Mouse (Mus musculus) MEL (cell line): ENCODE data around the gene Wdr77. TPM values are rescaled to one million over a fixed set of nuclear protein-coding genes. Genes with fewer than 3 reads are reported as not detected.
"Not testable (repeated sequence)": the region's sequence is repeated elsewhere in the genome, so short reads cannot be mapped to it uniquely, and the experiment has no call there.

Experiments
- DNase-seq: peaks from one replicate; pipeline ENCODE4 v3.0.0; 2011; ENCODE audit warnings: low read depth, low spot score
- H3K27ac ChIP-seq: 2 replicates; pipeline ENCODE4 v1.5.1; 2012; ENCODE audit warnings: low read depth, mild to moderate bottlenecking, control low read depth, low read length, moderate library complexity; ENCODE audit not compliant: control insufficient read depth
- H3K27me3 ChIP-seq, 2 experiments: fragments of 150-350 bp in 1 of 2; sonication (generic) in 1 of 2; 2 replicates each; pipeline ENCODE4 v1.6.1; 2012; ENCODE audit warnings: low read length in 2 of 2, mild to moderate bottlenecking in 2 of 2, improper control_type of control experiment in 1 of 2, moderate library complexity in 1 of 2; ENCODE audit not compliant: insufficient read depth in 2 of 2, control insufficient read depth in 1 of 2
- H3K36me3 ChIP-seq, 2 experiments: 2 replicates each; pipeline ENCODE4 v1.6.1; 2012 to 2014; ENCODE audit warnings: low read length in 2 of 2, improper control_type of control experiment in 1 of 2, inconsistent platforms in 1 of 2, mild to moderate bottlenecking in 1 of 2; ENCODE audit not compliant: insufficient read depth in 2 of 2, control insufficient read depth in 1 of 2
- H3K4me1 ChIP-seq, 2 experiments: fragments of 150-350 bp in 1 of 2; sonication (generic) in 1 of 2; 2 replicates each; pipeline ENCODE4 v1.6.1; 2012; ENCODE audit warnings: low read length in 2 of 2, improper control_type of control experiment in 1 of 2, mild to moderate bottlenecking in 1 of 2; ENCODE audit not compliant: insufficient read depth in 2 of 2, control insufficient read depth in 1 of 2
- H3K4me3 ChIP-seq, 2 experiments: fragments of 150-350 bp in 1 of 2; sonication (generic) in 1 of 2; 2 replicates each; pipeline ENCODE4 v1.5.1; 2012; ENCODE audit warnings: low read depth in 2 of 2, low read length in 2 of 2, mild to moderate bottlenecking in 2 of 2, moderate library complexity in 2 of 2, control low read depth in 1 of 2, improper control_type of control experiment in 1 of 2; ENCODE audit not compliant: control insufficient read depth in 1 of 2, insufficient read depth in 1 of 2
- H3K79me2 ChIP-seq: 2 replicates; pipeline ENCODE4 v1.6.1; 2012; ENCODE audit warnings: mild to moderate bottlenecking, low read length, moderate library complexity; ENCODE audit not compliant: control insufficient read depth, poor library complexity, insufficient read depth
- H3K9ac ChIP-seq: 2 replicates; pipeline ENCODE4 v1.6.1; 2012; ENCODE audit warnings: low read depth, mild to moderate bottlenecking, control low read depth, low read length, moderate library complexity; ENCODE audit not compliant: control insufficient read depth, poor library complexity, severe bottlenecking
- H3K9me3 ChIP-seq: fragments of 150-350 bp; sonication (generic); replicated peaks from 2 replicates; pipeline ENCODE4 v1.6.1; 2012; ENCODE audit warnings: mild to moderate bottlenecking, low read length, improper control_type of control experiment, moderate library complexity; ENCODE audit not compliant: insufficient read depth
- CHD1 ChIP-seq: IDR thresholded peaks from 2 replicates; pipeline ENCODE4 v1.6.1; 2012; ENCODE audit warnings: low read depth, mild to moderate bottlenecking, inconsistent platforms, low read length, improper control_type of control experiment
- CTCF ChIP-seq, 3 experiments: IDR thresholded peaks in 2 of 3; conservative IDR thresholded peaks in 1 of 3; 2 replicates each; pipeline ENCODE4 v1.5.1; 2011 to 2012; ENCODE audit warnings: low read length in 3 of 3, low read depth in 2 of 3, mild to moderate bottlenecking in 2 of 3, improper control_type of control experiment in 1 of 3, inconsistent platforms in 1 of 3, mixed read lengths in 1 of 3, moderate library complexity in 1 of 3; ENCODE audit not compliant: control insufficient read depth in 1 of 3, insufficient read depth in 1 of 3, poor library complexity in 1 of 3, severe bottlenecking in 1 of 3
- HCFC1 ChIP-seq: IDR thresholded peaks from 2 replicates; pipeline ENCODE4 v1.6.1; 2012; ENCODE audit warnings: low read depth, mild to moderate bottlenecking, inconsistent platforms, low read length, improper control_type of control experiment, moderate library complexity
- JUND ChIP-seq: IDR thresholded peaks from 2 replicates; pipeline ENCODE4 v1.6.1; 2011; ENCODE audit warnings: low read depth, mild to moderate bottlenecking, improper control_type of control experiment, low read length
- KAT2A ChIP-seq: conservative IDR thresholded peaks from 2 replicates; pipeline ENCODE4 v1.6.1; 2012; ENCODE audit warnings: low read depth, low read length, improper control_type of control experiment, inconsistent platforms
- MAFK ChIP-seq: IDR thresholded peaks from 2 replicates; pipeline ENCODE4 v1.6.1; 2011; ENCODE audit warnings: low read depth, mild to moderate bottlenecking, low read length, improper control_type of control experiment, borderline replicate concordance
- MAZ ChIP-seq: IDR thresholded peaks from 2 replicates; pipeline ENCODE4 v1.6.1; 2012; ENCODE audit warnings: low read depth, mild to moderate bottlenecking, inconsistent platforms, low read length, improper control_type of control experiment
- MEF2A ChIP-seq: IDR thresholded peaks from 2 replicates; pipeline ENCODE4 v1.6.1; 2014; ENCODE audit warnings: low read depth, mild to moderate bottlenecking, inconsistent platforms, low read length, improper control_type of control experiment; ENCODE audit not compliant: poor library complexity, insufficient replicate concordance, severe bottlenecking; ENCODE audit errors: extremely low read depth
- MXI1 ChIP-seq: IDR thresholded peaks from 2 replicates; pipeline ENCODE4 v1.6.1; 2011; ENCODE audit warnings: mild to moderate bottlenecking, low read depth, low read length, improper control_type of control experiment
- MYB ChIP-seq: IDR thresholded peaks from 2 replicates; pipeline ENCODE4 v1.6.1; 2011; ENCODE audit warnings: mild to moderate bottlenecking, low read depth, low read length, improper control_type of control experiment
- MYC ChIP-seq: IDR thresholded peaks from 2 replicates; pipeline ENCODE4 v1.6.1; 2011; ENCODE audit warnings: low read depth, mild to moderate bottlenecking, low read length, improper control_type of control experiment, moderate library complexity
- NRF1 ChIP-seq: IDR thresholded peaks from 2 replicates; pipeline ENCODE4 v1.6.1; 2014; ENCODE audit warnings: low read depth, mild to moderate bottlenecking, inconsistent platforms, low read length, improper control_type of control experiment, moderate library complexity; ENCODE audit not compliant: poor library complexity, insufficient read depth, severe bottlenecking
- POLR2A ChIP-seq, 2 experiments: IDR thresholded peaks; 2 replicates each; pipeline ENCODE4 v1.6.1; 2011 to 2012; ENCODE audit warnings: low read length in 2 of 2, mild to moderate bottlenecking in 2 of 2, control low read depth in 1 of 2, improper control_type of control experiment in 1 of 2, low read depth in 1 of 2, moderate library complexity in 1 of 2; ENCODE audit not compliant: control insufficient read depth in 1 of 2, insufficient read depth in 1 of 2, poor library complexity in 1 of 2
- POLR2AphosphoS2 ChIP-seq: IDR thresholded peaks from 2 replicates; pipeline ENCODE4 v1.6.1; 2011; ENCODE audit warnings: low read length, improper control_type of control experiment
- RAD21 ChIP-seq: IDR thresholded peaks from 2 replicates; pipeline ENCODE4 v1.6.1; 2011; ENCODE audit warnings: mild to moderate bottlenecking, low read depth, low read length, improper control_type of control experiment
- SIN3A ChIP-seq: IDR thresholded peaks from 2 replicates; pipeline ENCODE4 v1.6.1; 2012; ENCODE audit warnings: low read length, improper control_type of control experiment, inconsistent platforms
- SMC3 ChIP-seq: IDR thresholded peaks from 2 replicates; pipeline ENCODE4 v1.6.1; 2011; ENCODE audit warnings: low read depth, low read length, improper control_type of control experiment
- TAL1 ChIP-seq: IDR thresholded peaks from 2 replicates; pipeline ENCODE4 v1.6.1; 2012; ENCODE audit warnings: mild to moderate bottlenecking, inconsistent platforms, low read length, moderate library complexity, mixed read lengths
- TBP ChIP-seq: IDR thresholded peaks from 2 replicates; pipeline ENCODE4 v1.8.0; 2011; ENCODE audit warnings: low read depth, low read length, improper control_type of control experiment
- USF1 ChIP-seq: IDR thresholded peaks from 2 replicates; pipeline ENCODE4 v1.6.1; 2014; ENCODE audit warnings: low read depth, mild to moderate bottlenecking, inconsistent platforms, low read length, improper control_type of control experiment, moderate library complexity
- USF2 ChIP-seq, 2 experiments: IDR thresholded peaks; 2 replicates each; pipeline ENCODE4 v1.6.1; 2011 to 2012; ENCODE audit warnings: improper control_type of control experiment in 2 of 2, low read length in 2 of 2, borderline replicate concordance in 1 of 2, inconsistent platforms in 1 of 2, low read depth in 1 of 2, mild to moderate bottlenecking in 1 of 2; ENCODE audit not compliant: insufficient read depth in 1 of 2
- ZC3H11A ChIP-seq: IDR thresholded peaks from 2 replicates; pipeline ENCODE4 v1.6.1; 2012; ENCODE audit warnings: low read depth, mild to moderate bottlenecking, inconsistent platforms, low read length, improper control_type of control experiment
- ZMIZ1 ChIP-seq: IDR thresholded peaks from 2 replicates; pipeline ENCODE4 v1.6.1; 2012; ENCODE audit warnings: low read depth, mild to moderate bottlenecking, inconsistent platforms, low read length, improper control_type of control experiment, moderate library complexity
- polyA plus RNA-seq, 2 experiments: library from polyadenylated mRNA; stranded (reverse) in 1 of 2; unstranded in 1 of 2; fragments of >175 nt in 1 of 2; fragments of >200 nt in 1 of 2; gene quantifications; 2 replicates each; pipeline versions ENCODE4 v1.2.1 to v1.2.4; 2012; ENCODE audit warnings: low replicate concordance in 2 of 2, low read depth in 1 of 2; ENCODE audit not compliant: insufficient read length in 2 of 2, insufficient read depth in 1 of 2, missing spikeins in 1 of 2
- total RNA-seq: library from RNA; depleted of rRNA; stranded (reverse); fragments of 300-350 nt; gene quantifications from 2 replicates; pipeline ENCODE4 v1.2.3, GENCODE M21; 2012

Wdr77 gene
- total and polyA plus RNA-seq, 3 experiments = 116 to 204 TPM; not detected in 1

GRCm38 (mm10) chr3:105974174-105974573 lies 15.0 kb downstream of the Wdr77 start:
- no peak overlapping the region for H3K4me3 ChIP-seq
- no peaks in the 10 kb centered on the region for H3K27me3 ChIP-seq
- H3K9ac ChIP-seq = no peak overlapping the region
- DNase-seq = no peak
- no peak overlapping the region for H3K27ac ChIP-seq
- H3K9me3 ChIP-seq = no peaks in the 10 kb centered on the region
- H3K4me1 ChIP-seq = no peaks in the 10 kb centered on the region
- no peaks in the 10 kb centered on the region for H3K36me3 ChIP-seq
- TF ChIP-seq CHD1 (no peak), ZMIZ1 (no peak), CTCF (IDR thresholded peaks at IDR 0.05 in 2 of 3, conservative IDR thresholded peaks at IDR 0.05 in 1 of 3; ENCODE audit: control insufficient read depth in 1 of 3, insufficient read depth in 1 of 3, low read depth in 2 of 3, low read length in 3 of 3, poor library complexity in 1 of 3, severe bottlenecking in 1 of 3) (no peak), NRF1 (no peak), ZC3H11A (no peak), MAFK (no peak), TBP (no peak), USF1 (no peak), POLR2A (IDR thresholded peaks at IDR 0.05; ENCODE audit: control insufficient read depth in 1 of 2, insufficient read depth in 1 of 2, low read depth in 1 of 2, low read length in 2 of 2, poor library complexity in 1 of 2) (no peak), JUND (no peak), MXI1 (no peak), TAL1 (no peak), USF2 (IDR thresholded peaks at IDR 0.05; ENCODE audit: borderline replicate concordance in 1 of 2, insufficient read depth in 1 of 2, low read depth in 1 of 2, low read length in 2 of 2) (no peak)
- TF ChIP-seq, all 39 proteins: peak for 0
- no peaks in the 10 kb centered on the region for H3K79me2 ChIP-seq

- H3K9me3 ChIP-seq, H3K36me3 ChIP-seq, H3K9ac ChIP-seq, H3K27ac ChIP-seq, H3K4me3 ChIP-seq, H3K4me1 ChIP-seq, H3K27me3 ChIP-seq, H3K79me2 ChIP-seq, DNase-seq: not testable (repeated sequence)
Observed at GRCm38 (mm10) chr3:105989611-105990010, 30.4 kb downstream of the Wdr77 start.

- Histone ChIP-seq H3K9me3 (no peaks in the 10 kb centered on the region), H3K36me3 (no peaks in the 10 kb centered on the region; a peak in 1 of 4 replicates), H3K4me3 (no peak overlapping the region), H3K79me2 (no peaks in the 10 kb centered on the region), H3K4me1 (no peaks in the 10 kb centered on the region; a peak in 1 of 4 replicates), H3K27me3 (no peaks in the 10 kb centered on the region; a peak in 1 of 4 replicates), H3K27ac (no peak overlapping the region), H3K9ac (no peak overlapping the region)
- DNase-seq = peak; percentile 67
- TF ChIP-seq NRF1 = no peak
- no peak for TF ChIP-seq HCFC1
- no peak for TF ChIP-seq MYB
- peak in 2 of 3 experiments; percentile 52 to 88; a peak in 4 of 6 replicates for TF ChIP-seq CTCF (IDR thresholded peaks at IDR 0.05 in 2 of 3, conservative IDR thresholded peaks at IDR 0.05 in 1 of 3; ENCODE audit: control insufficient read depth in 1 of 3, insufficient read depth in 1 of 3, low read depth in 2 of 3, low read length in 3 of 3, poor library complexity in 1 of 3, severe bottlenecking in 1 of 3)
- TF ChIP-seq ZC3H11A = peak; percentile 89
- peak; percentile 96 for TF ChIP-seq SMC3
- no peak for TF ChIP-seq KAT2A
- no peak for TF ChIP-seq MEF2A
- 0 out of 2 replicates have a peak, but pooled peaks have one; percentile 38 for TF ChIP-seq MAZ
- no peak for TF ChIP-seq USF1
- peak; percentile 16; the same call in 1 of the 2 replicates for TF ChIP-seq SIN3A
- TF ChIP-seq MXI1 = no peak
- no peak for TF ChIP-seq MYC
- no peak for TF ChIP-seq POLR2AphosphoS2
- peak; percentile 96 for TF ChIP-seq RAD21
Observed at GRCm38 (mm10) chr3:105991653-105992283, 32.6 kb downstream of the Wdr77 start.
